Mouse (Mus musculus) stomach, postnatal 0 days (tissue): ENCODE results near the gene Dlg2.
A peak's percentile ranks its signal among the peaks of the same experiment; 100 is the strongest.

Experiments
- CTCF ChIP-seq: IDR thresholded peaks from 2 replicates; pipeline ENCODE4 v1.5.1; 2016; ENCODE audit warnings: antibody characterized with exemption, low read depth, mild to moderate bottlenecking, moderate library complexity
- EP300 ChIP-seq: optimal IDR thresholded peaks from 2 replicates; pipeline ENCODE3; 2016; ENCODE audit warnings: antibody characterized with exemption

DNA sequence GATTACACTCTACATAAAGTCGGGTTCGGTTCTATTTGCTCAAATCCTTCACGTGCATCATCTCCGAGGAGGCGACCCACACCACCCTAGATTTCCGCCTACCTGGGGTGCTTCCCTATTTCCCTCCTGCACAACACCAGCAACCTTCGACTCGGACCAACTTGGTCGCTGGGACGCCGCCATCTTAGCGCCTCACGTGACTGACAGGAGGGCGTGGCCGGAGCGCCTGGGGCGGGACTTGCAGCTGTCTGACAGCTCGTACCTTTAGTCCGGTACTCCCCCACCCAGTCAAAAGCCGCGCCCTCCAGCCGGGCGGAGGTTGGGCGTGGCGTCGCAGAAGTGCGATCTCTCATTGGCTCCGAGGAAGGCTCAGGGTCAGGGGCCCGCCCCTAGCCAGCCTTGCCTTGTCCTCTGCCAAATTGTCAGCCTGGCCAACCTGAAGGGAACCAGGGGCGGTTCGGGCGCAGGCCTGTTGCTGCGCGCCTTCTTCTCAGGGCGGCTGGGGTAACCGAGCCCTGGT is 619 bp upstream of the Dlg2 start, which contains the start of gene Tmem126b:
- no peak for TF ChIP-seq EP300
- 0 out of 2 replicates have a peak, but pooled peaks have one; percentile 4 for TF ChIP-seq CTCF
